Mouse (Mus musculus) lung, adult 2 months (tissue): ENCODE measurements at regions not wholly inside any gene's neighbourhood (a gene's known extent, or its start where the extent isn't known, plus 50 kb on each side); places are given as distances from the start of the nearest gene placed in this dataset.
"Not testable (repeated sequence)": the region's sequence is repeated elsewhere in the genome, so short reads cannot be mapped to it uniquely, and the experiment has no call there.

Source experiments
- CTCF ChIP-seq: fragments of 200-500 bp; IDR thresholded peaks from 2 replicates; pipeline ENCODE4 v1.5.1; 2011; ENCODE audit warnings: mild to moderate bottlenecking, low read length, control low read depth; ENCODE audit not compliant: insufficient read depth
- POLR2A ChIP-seq: fragments of 200-500 bp; IDR thresholded peaks from 2 replicates; pipeline ENCODE4 v1.6.1; 2011; ENCODE audit warnings: low read depth, mild to moderate bottlenecking, control low read depth, low read length, borderline replicate concordance; ENCODE audit errors: extremely low read depth

- TF ChIP-seq CTCF, POLR2A: not testable (repeated sequence)
Observed at GRCm38 (mm10) chr13:113444481-113444880, 151.5 kb downstream of the BC067074 start.
